Mouse (Mus musculus) testis, postnatal 10 days (tissue): Measurements from ENCODE around the gene Trmt1.

ENCODE experiments used
- DNase-seq: peaks from one replicate; pipeline ENCODE4 v3.0.0; 2021; ENCODE audit warnings: low spot score

The Trmt1 gene

DNA sequence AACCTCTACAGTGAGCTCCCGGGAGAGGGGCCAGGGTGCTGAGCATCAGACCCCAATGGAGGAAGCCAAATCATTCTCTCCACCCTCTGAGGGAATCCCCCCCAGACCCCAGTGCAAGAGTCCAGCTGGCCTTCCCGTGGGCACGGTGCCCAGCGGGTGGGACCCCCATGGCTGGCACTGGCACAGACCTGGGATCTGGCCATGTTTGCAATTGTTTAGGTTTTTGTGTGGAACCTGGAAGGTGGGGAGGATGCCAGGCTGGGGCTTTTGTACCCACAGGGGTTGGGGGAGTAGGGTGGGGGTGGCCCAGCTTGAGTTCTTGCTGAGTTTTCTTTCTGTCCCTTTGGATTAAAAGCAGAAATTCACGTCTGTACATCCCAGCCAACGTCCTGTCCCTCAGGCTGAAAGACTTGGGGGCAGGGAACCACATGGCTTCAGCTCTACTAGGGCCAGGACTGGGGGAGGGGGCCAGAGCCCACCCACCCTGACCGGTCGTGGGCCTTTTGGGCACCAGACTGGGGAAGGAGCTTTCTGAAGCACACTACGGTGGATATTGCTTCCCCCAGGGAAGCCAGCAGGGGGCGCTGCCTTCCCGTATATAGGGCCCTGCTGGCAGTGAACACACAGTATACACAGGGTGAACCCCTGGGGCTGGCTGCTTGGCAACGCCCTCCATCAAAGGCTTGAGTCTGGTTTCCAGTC is 22.8 kb downstream of the Trmt1 start:
- peak; percentile 91 for DNase-seq

DNA sequence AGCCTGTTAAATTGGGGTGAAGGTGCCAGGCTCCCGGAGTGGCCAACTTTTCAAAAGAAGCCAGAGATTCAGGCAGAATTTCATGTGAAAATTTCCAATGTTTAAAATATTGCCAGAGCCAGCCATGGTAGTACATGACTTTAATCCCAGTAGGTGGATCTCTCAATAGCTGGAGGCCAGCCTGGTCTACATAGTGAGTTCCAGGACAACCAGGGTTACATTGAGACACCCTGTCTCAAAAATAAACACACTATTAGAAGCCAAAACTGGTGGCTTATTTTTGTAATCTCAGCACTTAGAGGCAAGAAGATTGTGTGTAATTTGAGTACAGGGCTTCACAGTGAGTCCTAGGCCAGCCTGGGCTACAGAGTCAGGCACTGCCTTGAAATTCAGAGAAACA is 23.8 kb downstream of the Trmt1 start:
- no peak for DNase-seq

- no peak for DNase-seq
Measured at GRCm38 (mm10) chr8:84711312-84711711, 25.2 kb downstream of the Trmt1 start.

DNA sequence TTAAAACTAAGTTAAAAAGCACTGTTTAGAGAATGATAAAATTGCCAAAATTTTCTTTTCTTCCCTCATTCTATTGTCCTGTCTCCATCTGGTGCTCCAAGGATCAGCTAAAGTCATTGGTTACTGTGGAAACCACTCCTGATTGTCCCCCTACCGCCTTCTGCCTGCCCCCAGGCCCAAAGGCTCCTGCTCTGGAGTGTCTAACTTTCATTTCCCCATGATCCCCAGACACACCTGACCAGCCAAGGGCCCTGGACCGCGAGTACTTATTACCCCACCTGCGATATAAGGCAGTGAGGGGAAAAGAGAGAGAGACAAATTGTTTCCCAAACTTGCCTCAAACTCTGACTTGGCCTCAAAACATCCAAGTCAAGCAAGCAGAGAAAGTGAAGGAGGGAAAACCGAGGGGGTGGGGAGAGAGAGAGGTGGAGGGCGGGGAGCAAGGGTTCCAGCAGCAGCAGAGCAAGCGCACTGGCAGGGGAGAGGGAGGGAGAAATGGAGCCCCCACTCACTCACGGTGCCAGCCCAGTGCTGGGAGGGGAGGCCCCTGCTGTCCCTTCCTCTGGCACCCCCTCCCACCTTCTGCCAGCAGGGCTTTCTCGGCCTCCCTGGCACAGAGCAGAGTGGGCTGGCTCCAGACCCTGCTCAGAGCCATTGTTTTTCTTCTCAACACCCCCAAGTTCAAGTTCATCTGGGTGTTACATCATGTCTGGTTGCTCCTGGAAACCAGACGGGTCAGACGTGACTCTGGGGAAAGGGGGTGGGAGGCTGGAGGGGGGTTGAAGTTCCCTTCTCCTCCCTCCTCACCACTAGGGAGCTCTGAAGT is 26.0 kb downstream of the Trmt1 start:
- no peak for DNase-seq

DNA sequence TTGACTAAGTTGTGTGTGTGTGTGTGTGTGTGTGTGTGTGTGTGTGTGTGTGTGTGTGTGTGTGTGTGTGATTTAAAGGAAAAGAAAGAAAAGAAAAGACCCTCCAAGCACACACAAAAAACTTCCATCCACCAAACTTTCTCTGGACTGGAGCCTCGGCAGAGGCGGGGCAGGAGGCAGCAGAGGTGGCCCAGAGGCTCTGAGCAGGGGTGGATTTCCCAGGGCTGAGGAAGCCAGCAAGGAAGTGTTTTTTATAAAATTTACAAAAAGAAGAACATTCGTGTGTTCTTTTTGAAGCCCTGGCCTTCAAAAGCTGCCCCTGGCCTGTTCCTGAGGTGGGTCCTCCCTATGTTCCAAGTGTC is 26.6 kb downstream of the Trmt1 start:
- DNase-seq = no peak

DNA sequence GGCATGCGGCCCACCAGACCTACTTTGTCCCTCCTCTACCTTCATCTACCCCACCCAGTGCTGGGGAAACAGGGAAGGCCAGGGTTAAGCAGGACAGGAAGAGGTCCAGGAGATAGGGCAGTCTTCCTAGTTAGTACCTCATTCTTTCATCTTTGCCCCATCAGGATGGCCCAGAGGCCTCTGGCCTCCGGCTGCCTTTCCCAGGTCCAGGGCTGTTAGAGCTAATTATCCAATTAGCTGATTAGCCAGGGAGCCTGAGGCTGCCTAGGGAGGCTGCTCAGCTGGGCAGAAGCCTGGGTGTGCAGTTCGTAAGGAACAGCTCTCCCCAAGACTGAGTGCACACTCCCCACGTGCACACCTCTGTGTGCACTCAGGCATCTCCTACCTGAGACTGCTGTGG is 27.3 kb downstream of the Trmt1 start:
- DNase-seq = no peak

DNA sequence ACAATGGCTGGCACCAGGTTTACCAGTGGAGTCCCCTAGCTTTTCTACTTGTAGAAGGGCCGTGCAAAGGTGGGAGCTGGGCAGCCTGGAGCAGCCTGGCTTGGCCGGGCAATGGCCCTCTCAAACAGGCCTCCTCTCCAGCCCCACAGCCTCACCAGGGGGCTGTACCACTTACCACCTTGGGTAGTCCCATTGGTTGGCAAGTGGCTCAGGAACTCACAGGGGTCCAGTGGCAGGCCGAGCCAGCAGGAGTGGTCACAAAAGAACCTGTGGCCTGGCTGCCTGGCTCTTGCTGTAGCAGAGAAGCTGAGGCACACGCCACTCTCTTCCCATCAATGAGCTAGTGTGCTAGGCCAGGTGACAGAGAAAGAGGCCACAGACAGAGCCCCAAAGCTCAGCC is 28.1 kb downstream of the Trmt1 start:
- DNase-seq = no peak

DNA sequence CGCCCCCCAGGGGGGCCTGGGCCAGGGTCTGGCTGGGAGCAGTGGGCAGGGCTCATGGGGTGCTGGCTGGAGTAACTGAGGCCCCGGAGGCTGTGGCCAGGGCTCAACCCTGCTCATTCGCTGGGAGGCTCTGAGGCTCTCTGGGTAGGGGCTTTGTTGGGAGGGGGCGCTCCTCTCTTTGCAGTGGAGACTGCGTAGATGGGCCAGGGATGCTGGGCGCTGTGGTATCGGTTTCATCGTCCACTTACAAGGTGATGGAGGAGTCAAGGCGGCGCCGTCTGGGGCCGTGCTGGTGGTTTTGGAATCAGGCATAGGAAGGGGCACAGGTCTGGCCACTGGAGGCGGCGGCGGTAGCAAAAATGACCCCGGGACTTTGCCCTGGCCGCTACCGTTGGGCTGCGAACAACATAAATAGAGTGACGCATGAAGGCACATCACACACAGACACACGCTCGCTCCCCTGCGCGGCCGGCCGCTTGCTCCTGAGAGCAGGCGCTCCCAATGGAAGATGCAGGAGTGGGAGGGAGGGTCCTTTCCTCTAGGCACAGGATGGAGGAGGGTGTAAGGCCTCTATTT is 29.9 kb downstream of the Trmt1 start:
- DNase-seq = no peak

DNA sequence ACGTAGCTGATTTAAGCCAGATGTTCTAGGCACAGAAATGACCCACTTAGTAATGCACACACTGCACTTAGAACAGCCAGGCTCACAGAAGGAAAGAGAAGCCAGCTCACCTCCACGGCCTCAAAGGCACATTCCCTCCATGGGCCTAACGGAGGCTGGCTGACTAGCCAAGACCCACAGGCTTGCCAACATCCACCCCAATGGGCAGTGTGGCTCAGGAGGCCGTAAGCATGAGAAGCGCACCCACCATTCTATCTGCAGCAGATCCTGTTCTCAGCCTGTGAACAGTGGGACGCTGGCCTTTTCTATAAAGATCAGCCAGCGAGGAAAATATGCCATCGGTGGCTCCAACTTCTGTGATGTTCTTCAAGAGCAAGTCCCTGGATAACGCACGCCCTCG is 30.7 kb downstream of the Trmt1 start:
- DNase-seq = no peak

- DNase-seq = no peak
Measured at GRCm38 (mm10) chr8:84718476-84718875, 32.4 kb downstream of the Trmt1 start.

GRCm38 (mm10) chr8:84718959-84719690 is 33.0 kb downstream of the Trmt1 start:
- no peak for DNase-seq

- DNase-seq = no peak
Measured at GRCm38 (mm10) chr8:84722530-84722849, 36.4 kb downstream of the Trmt1 start.

DNA sequence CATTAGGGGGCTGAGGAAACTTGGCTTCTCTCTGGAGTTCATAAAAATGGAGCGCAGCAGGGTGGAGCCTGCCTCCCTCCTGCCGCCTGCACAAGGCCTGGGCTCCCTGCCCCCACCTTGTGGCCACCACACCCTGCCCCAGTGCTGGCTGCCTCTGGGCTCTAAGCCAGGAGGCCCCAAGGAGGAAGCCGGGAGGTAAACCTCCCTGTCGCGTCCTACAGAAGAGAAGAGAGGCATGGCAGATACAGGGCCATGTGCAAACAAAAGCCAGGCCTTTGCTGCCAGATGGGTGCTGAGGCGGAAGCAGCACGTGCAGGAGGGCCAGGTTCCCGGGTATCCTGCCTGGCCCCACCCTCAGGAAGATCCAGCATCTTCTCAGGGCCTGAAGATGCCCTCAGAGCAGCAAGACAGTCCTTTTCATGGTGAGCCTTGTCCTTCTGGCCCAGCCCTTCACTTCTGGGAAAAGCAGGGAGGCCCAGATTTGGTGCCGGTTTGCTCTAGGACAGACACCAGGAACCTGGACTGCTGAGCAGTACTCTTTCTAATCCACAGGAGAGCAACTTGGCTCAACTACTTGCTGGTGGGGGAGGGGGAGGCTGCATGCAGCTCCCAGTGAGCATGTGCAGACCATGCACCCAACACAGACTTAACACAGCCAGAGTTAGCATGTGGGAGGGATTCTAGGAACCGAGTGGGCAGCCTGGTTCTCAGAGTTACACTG is 36.9 kb downstream of the Trmt1 start, which contains the start of gene G430095P16Rik:
TSS of gene G430095P16Rik (plus strand) at position 158 of the 721 bp plus-strand sequence.
- peak; percentile 83 for DNase-seq

- peak; percentile 77 for DNase-seq
Measured at GRCm38 (mm10) chr8:84723571-84723900, 37.4 kb downstream of the Trmt1 start.

- no peak for DNase-seq
Measured at GRCm38 (mm10) chr8:84724683-84725082, 38.6 kb downstream of the Trmt1 start.

- no peak for DNase-seq
Measured at GRCm38 (mm10) chr8:84725246-84725940, 39.3 kb downstream of the Trmt1 start.

DNA sequence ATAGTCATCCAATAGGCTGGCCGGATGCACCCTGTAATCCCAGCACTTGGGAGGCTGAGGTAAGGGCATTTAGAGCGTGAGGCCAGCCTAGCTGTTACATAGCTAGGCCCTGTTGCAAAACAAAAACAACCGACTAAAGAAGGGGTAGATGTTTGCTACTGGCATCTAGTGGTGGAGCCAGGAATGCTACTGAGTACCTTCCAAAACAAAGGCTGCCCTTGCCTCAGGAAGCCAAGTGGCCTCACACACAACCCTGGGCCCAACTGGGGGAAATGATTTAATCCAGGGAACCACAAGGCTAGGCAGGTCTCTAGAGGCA is 39.8 kb downstream of the Trmt1 start:
- no peak for DNase-seq

DNA sequence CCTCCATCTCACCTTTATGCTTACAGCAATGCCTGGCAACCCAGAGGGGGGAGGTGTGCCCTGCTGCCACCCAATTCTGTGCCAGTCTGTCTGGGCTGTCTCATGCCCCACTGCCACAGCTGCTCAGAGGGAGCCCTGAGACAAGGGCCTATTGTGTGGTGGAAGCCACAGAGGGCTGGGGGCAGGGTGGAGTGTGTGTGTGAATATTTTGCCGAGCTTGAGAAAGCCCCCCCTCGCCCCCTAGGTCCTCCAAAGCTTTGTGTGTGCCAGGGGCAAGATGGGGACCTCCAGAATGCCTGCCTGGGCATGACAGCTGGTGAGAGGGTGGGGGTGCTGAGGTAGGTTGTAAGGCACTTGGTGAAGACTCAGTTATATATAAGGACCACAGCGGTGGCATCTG is 42.4 kb downstream of the Trmt1 start:
- DNase-seq = no peak

- DNase-seq = no peak
Measured at GRCm38 (mm10) chr8:84729921-84730362, 43.8 kb downstream of the Trmt1 start.

- peak; percentile 72 for DNase-seq
Measured at GRCm38 (mm10) chr8:84730541-84731370, 44.6 kb downstream of the Trmt1 start.
